Mouse (Mus musculus): ENCODE measurements around the gene Pkig.

DNA sequence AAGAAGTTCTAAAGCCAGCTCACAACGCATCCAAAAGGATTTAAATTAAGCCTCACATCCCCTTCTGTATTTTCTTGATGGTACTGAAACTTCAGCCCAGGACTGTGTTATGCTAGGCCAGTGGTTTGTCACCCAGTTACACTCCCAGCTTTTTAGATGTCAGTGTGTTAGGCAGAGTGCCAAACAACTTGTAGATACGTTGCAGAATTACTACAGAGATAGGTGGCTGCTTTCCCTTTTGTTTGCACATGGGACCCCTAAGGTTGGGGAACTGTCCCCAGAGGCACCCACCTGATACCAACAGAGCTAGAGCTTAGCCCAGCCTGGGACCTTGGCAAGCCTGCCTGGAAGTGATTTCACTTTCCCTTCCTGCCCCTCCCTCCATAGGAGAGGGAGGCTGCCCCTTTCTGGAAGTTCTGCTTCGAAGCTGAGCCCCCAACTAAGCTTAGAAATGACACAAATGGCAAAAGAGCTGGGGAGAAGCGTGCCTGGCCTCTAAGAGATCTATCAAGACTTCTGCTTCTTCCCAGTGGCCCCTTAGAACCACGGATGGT is 52.5 kb downstream of the Pkig start:
- TF ChIP-seq EP300 (optimal IDR thresholded peaks at IDR 0.05): no peak
- TF ChIP-seq CTCF (IDR thresholded peaks at IDR 0.05; ENCODE audit: low read depth): no peak
